Mouse (Mus musculus): ENCODE measurements around the gene Tsen54. TPM values are rescaled to one million over a fixed set of nuclear protein-coding genes. Genes with fewer than 3 reads are reported as not detected.
A peak's percentile ranks its signal among the peaks of the same experiment; 100 is the strongest.

The Tsen54 gene
- polyA plus RNA-seq, 2 experiments = 9.7 to 12.9 TPM

- Histone ChIP-seq H3K36me3 (replicated peaks; ENCODE audit: control insufficient read depth, insufficient read depth, low read depth) (no peaks in the 10 kb centered on the region), H3K4me2 (ENCODE audit: low read depth) (peak overlapping the region; percentile 86), H3K9ac (replicated peaks) (peak overlapping the region; percentile 93; the same call in 1 of the 2 replicates), H3K27me3 (ENCODE audit: control insufficient read depth, insufficient read depth, low read length) (no peaks in the 10 kb centered on the region), H3K27ac (no peak overlapping the region), H3K9me3 (ENCODE audit: control insufficient read depth, low read length) (no peaks in the 10 kb centered on the region), H3K4me1 (replicated peaks; ENCODE audit: control insufficient read depth in 2 of 2, insufficient read depth in 2 of 2, low read length in 1 of 2) (peaks cover 18 to 35% of the 10 kb centered on the region in 2 experiments), H3K4me3 (ENCODE audit: insufficient read depth in 1 of 2, low read depth in 2 of 2, low read length in 2 of 2) (peak overlapping the region in 1 of 2 experiments; percentile 90; a peak in 1 of 4 replicates)
- TF ChIP-seq EP300 (IDR thresholded peaks at IDR 0.05; ENCODE audit: low read depth) (no peak), CTCF (IDR thresholded peaks at IDR 0.05; ENCODE audit: low read depth) (no peak)
- ATAC-seq (ENCODE audit: insufficient read depth) (no peak), DNase-seq (ENCODE audit: low read depth in 3 of 3, low spot score in 3 of 3) (no peak)
- WGBS (ENCODE audit: insufficient replicate concordance) = 76% methylated on average over 8 of the region's 8 CpGs
Observed at GRCm38 (mm10) chr11:115766981-115767380, 47.5 kb upstream of the Tsen54 start.

- peaks cover 18 to 35% of the 10 kb centered on the region in 2 experiments for H3K4me1 ChIP-seq (replicated peaks; ENCODE audit: control insufficient read depth in 2 of 2, insufficient read depth in 2 of 2, low read length in 1 of 2)
- no peak overlapping the region for H3K9ac ChIP-seq (replicated peaks)
- H3K4me3 ChIP-seq (ENCODE audit: insufficient read depth in 1 of 2, low read depth in 2 of 2, low read length in 2 of 2) = no peak overlapping the region
- no peaks in the 10 kb centered on the region for H3K36me3 ChIP-seq (replicated peaks; ENCODE audit: control insufficient read depth, insufficient read depth, low read depth)
- no peak for TF ChIP-seq CTCF (IDR thresholded peaks at IDR 0.05; ENCODE audit: low read depth)
- H3K27me3 ChIP-seq (ENCODE audit: control insufficient read depth, insufficient read depth, low read length) = no peaks in the 10 kb centered on the region
- no peak overlapping the region for H3K27ac ChIP-seq
- DNase-seq (ENCODE audit: low read depth in 3 of 3, low spot score in 3 of 3) = no peak
- no peak for ATAC-seq (ENCODE audit: insufficient read depth)
- WGBS (ENCODE audit: insufficient replicate concordance) = 87% methylated on average over 3 of the region's 3 CpGs
- no peaks in the 10 kb centered on the region for H3K9me3 ChIP-seq (ENCODE audit: control insufficient read depth, low read length)
- no peak overlapping the region for H3K4me2 ChIP-seq (ENCODE audit: low read depth)
Observed at GRCm38 (mm10) chr11:115768896-115769295, 45.6 kb upstream of the Tsen54 start.

DNA sequence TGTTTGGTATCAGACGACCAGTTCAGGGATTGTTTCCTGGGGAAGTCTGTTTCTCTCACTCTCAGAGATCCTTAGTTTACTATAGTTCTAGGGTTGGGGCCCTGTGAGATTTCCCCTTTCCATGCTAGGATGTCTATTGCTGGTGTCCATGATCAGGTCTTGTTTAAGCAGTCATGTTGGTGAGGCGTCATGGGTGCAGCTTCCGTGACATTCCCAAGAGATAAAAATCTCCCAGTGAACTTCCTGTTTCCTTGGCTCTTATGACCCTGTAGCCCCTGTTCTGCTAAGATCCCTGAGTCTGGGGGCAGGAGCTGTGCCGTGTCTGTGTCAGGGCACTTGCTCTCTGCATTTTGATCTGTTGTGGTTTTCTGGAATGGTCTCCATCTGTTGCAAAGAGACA, 39.9 kb upstream of the Tsen54 start:
- DNase-seq (ENCODE audit: low read depth in 3 of 3, low spot score in 3 of 3) = no peak
- Histone ChIP-seq H3K4me1 (replicated peaks; ENCODE audit: control insufficient read depth in 2 of 2, insufficient read depth in 2 of 2, low read length in 1 of 2) (peaks cover 19 to 34% of the 10 kb centered on the region in 2 experiments), H3K27me3 (ENCODE audit: control insufficient read depth, insufficient read depth, low read length) (no peaks in the 10 kb centered on the region)

GRCm38 (mm10) chr11:115775821-115776665, 38.5 kb upstream of the Tsen54 start:
- H3K9me3 ChIP-seq (ENCODE audit: control insufficient read depth, low read length) = no peaks in the 10 kb centered on the region
- WGBS (ENCODE audit: insufficient replicate concordance) = 73% methylated on average over 18 of the region's 18 CpGs
- no peak overlapping the region for H3K9ac ChIP-seq (replicated peaks)
- H3K36me3 ChIP-seq (replicated peaks; ENCODE audit: control insufficient read depth, insufficient read depth, low read depth) = no peaks in the 10 kb centered on the region
- peaks cover 28 to 35% of the 10 kb centered on the region in 2 experiments for H3K4me1 ChIP-seq (replicated peaks; ENCODE audit: control insufficient read depth in 2 of 2, insufficient read depth in 2 of 2, low read length in 1 of 2)
- ATAC-seq (ENCODE audit: insufficient read depth) = no peak
- no peak overlapping the region for H3K4me2 ChIP-seq (ENCODE audit: low read depth)
- no peaks in the 10 kb centered on the region for H3K27me3 ChIP-seq (ENCODE audit: control insufficient read depth, insufficient read depth, low read length)
- no peak overlapping the region for H3K4me3 ChIP-seq (ENCODE audit: insufficient read depth in 1 of 2, low read depth in 2 of 2, low read length in 2 of 2)
- TF ChIP-seq CTCF (IDR thresholded peaks at IDR 0.05; ENCODE audit: low read depth) (no peak), EP300 (IDR thresholded peaks at IDR 0.05; ENCODE audit: low read depth) (no peak)
- DNase-seq (ENCODE audit: low read depth in 3 of 3, low spot score in 3 of 3) = no peak
- H3K27ac ChIP-seq = no peak overlapping the region

More for the DNA sequence above, 39.9 kb upstream of the Tsen54 start:
- no peak overlapping the region for H3K9ac ChIP-seq (replicated peaks)
- H3K36me3 ChIP-seq (replicated peaks; ENCODE audit: control insufficient read depth, insufficient read depth, low read depth) = no peaks in the 10 kb centered on the region
- H3K9me3 ChIP-seq (ENCODE audit: control insufficient read depth, low read length) = no peaks in the 10 kb centered on the region
- 45% methylated on average over 4 of the region's 4 CpGs for WGBS (ENCODE audit: insufficient replicate concordance)
- no peak overlapping the region for H3K4me3 ChIP-seq (ENCODE audit: insufficient read depth in 1 of 2, low read depth in 2 of 2, low read length in 2 of 2)
- H3K4me2 ChIP-seq (ENCODE audit: low read depth) = no peak overlapping the region
- no peak for ATAC-seq (ENCODE audit: insufficient read depth)
- H3K27ac ChIP-seq = no peak overlapping the region
- TF ChIP-seq EP300 (IDR thresholded peaks at IDR 0.05; ENCODE audit: low read depth) (no peak), CTCF (IDR thresholded peaks at IDR 0.05; ENCODE audit: low read depth) (no peak)

- DNase-seq (ENCODE audit: low read depth in 3 of 3, low spot score in 3 of 3) = no peak
- Histone ChIP-seq H3K27ac (peak overlapping the region; percentile 27; the same call in 1 of the 2 replicates), H3K36me3 (replicated peaks; ENCODE audit: control insufficient read depth, insufficient read depth, low read depth) (no peaks in the 10 kb centered on the region), H3K9me3 (ENCODE audit: control insufficient read depth, low read length) (no peaks in the 10 kb centered on the region), H3K9ac (replicated peaks) (no peak overlapping the region), H3K4me1 (replicated peaks; ENCODE audit: control insufficient read depth in 2 of 2, insufficient read depth in 2 of 2, low read length in 1 of 2) (peaks cover 29 to 35% of the 10 kb centered on the region in 2 experiments), H3K4me2 (ENCODE audit: low read depth) (no peak overlapping the region), H3K4me3 (ENCODE audit: insufficient read depth in 1 of 2, low read depth in 2 of 2, low read length in 2 of 2) (no peak overlapping the region), H3K27me3 (ENCODE audit: control insufficient read depth, insufficient read depth, low read length) (no peaks in the 10 kb centered on the region)
- WGBS (ENCODE audit: insufficient replicate concordance) = 73% methylated on average over 9 of the region's 9 CpGs
- no peak for TF ChIP-seq EP300 (IDR thresholded peaks at IDR 0.05; ENCODE audit: low read depth)
- TF ChIP-seq CTCF (IDR thresholded peaks at IDR 0.05; ENCODE audit: low read depth) = no peak
- no peak for ATAC-seq (ENCODE audit: insufficient read depth)
Observed at GRCm38 (mm10) chr11:115776954-115777353, 37.6 kb upstream of the Tsen54 start.
